Mouse (Mus musculus) yolk sac, embryonic 10.5 days (tissue): ENCODE data around the gene Cacna1a.
A peak's percentile ranks its signal among the peaks of the same experiment; 100 is the strongest.
"Not testable (repeated sequence)": the region's sequence is repeated elsewhere in the genome, so short reads cannot be mapped to it uniquely, and the experiment has no call there.

Source experiments
- DNase-seq: peaks from one replicate; pipeline ENCODE4 v3.0.0-alpha.2; 2017; ENCODE audit warnings: low spot score

Gene Cacna1a

GRCm38 (mm10) chr8:84592015-84592662 lies 203.9 kb downstream of the Cacna1a start:
- peak; percentile 69 for DNase-seq

GRCm38 (mm10) chr8:84593143-84593542 lies 204.9 kb downstream of the Cacna1a start:
- no peak for DNase-seq

- peak; percentile 35 for DNase-seq
These were observed 206.0 kb downstream of the Cacna1a start for GRCm38 (mm10) chr8:84594099-84594780.

GRCm38 (mm10) chr8:84595648-84596047 lies 207.4 kb downstream of the Cacna1a start:
- no peak for DNase-seq

- no peak for DNase-seq
These were observed 211.2 kb downstream of the Cacna1a start for GRCm38 (mm10) chr8:84599401-84599800.

- DNase-seq: no peak
These were observed 212.2 kb downstream of the Cacna1a start for GRCm38 (mm10) chr8:84600311-84600907.

GRCm38 (mm10) chr8:84601221-84601751 lies 213.0 kb downstream of the Cacna1a start:
- DNase-seq: no peak

GRCm38 (mm10) chr8:84614512-84615223 lies 226.4 kb downstream of the Cacna1a start:
- DNase-seq: no peak

GRCm38 (mm10) chr8:84615666-84616485 lies 227.6 kb downstream of the Cacna1a start:
- no peak for DNase-seq

- DNase-seq: no peak
These were observed 228.8 kb downstream of the Cacna1a start for GRCm38 (mm10) chr8:84617005-84617404.

- no peak for DNase-seq
These were observed 232.9 kb downstream of the Cacna1a start for GRCm38 (mm10) chr8:84621102-84621625.

GRCm38 (mm10) chr8:84623425-84623824 lies 235.2 kb downstream of the Cacna1a start:
- not testable (repeated sequence) for DNase-seq

GRCm38 (mm10) chr8:84629586-84629985 lies 241.3 kb downstream of the Cacna1a start:
- DNase-seq: no peak

- DNase-seq: no peak
These were observed 241.9 kb downstream of the Cacna1a start for GRCm38 (mm10) chr8:84630145-84630544.

GRCm38 (mm10) chr8:84631813-84632212 lies 243.6 kb downstream of the Cacna1a start:
- no peak for DNase-seq

GRCm38 (mm10) chr8:84633841-84634584 lies 245.8 kb downstream of the Cacna1a start:
- no peak for DNase-seq

GRCm38 (mm10) chr8:84634849-84635304 lies 246.6 kb downstream of the Cacna1a start:
- DNase-seq: no peak

- no peak for DNase-seq
These were observed 247.3 kb downstream of the Cacna1a start for GRCm38 (mm10) chr8:84635397-84636050.

- peak; percentile 83 for DNase-seq
These were observed 247.9 kb downstream of the Cacna1a start for GRCm38 (mm10) chr8:84636051-84636691.
